Mouse (Mus musculus): ENCODE data around the gene Slco4c1. TPM values are rescaled to one million over a fixed set of nuclear protein-coding genes. Genes with fewer than 3 reads are reported as not detected.

Slco4c1 gene
- total RNA-seq, 1 experiment = 5.2 TPM

DNA sequence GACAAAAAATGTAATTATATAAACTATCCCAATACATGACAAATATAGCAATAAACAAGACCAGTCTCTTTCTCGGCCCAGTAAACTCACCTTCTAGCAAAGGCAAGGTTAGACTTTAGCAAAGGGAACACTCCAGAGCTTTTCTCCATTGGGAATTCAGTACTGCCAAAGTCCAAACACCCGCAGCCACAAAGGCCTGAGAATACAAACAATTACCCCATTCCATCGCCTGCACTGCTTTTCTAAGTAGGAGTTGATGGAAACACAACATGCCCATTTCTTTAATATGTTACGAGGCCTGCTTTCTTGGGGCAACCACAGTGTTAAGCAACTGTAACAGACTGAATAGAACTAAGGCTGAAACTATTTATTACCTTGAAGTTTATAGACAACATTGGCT lies 18.4 kb downstream of the Slco4c1 start:
- H3K36me3 ChIP-seq (ENCODE audit: control insufficient read depth, insufficient read depth, low read length, poor library complexity, severe bottlenecking) = no peaks in the 10 kb centered on the region
- DNase-seq (ENCODE audit: low read depth, low spot score) = no peak
- no peaks in the 10 kb centered on the region for H3K4me1 ChIP-seq (ENCODE audit: control insufficient read depth in 2 of 2, insufficient read depth in 2 of 2, low read length in 2 of 2, poor library complexity in 1 of 2)
- TF ChIP-seq MAFK (IDR thresholded peaks at IDR 0.05; ENCODE audit: insufficient read depth, low read depth, low read length) (no peak), HCFC1 (IDR thresholded peaks at IDR 0.05; ENCODE audit: borderline replicate concordance, insufficient read depth, low read length) (no peak), ZNF384 (IDR thresholded peaks at IDR 0.05; ENCODE audit: low read depth, low read length) (no peak), CHD2 (IDR thresholded peaks at IDR 0.05; ENCODE audit: low read depth, low read length) (no peak), ZC3H11A (IDR thresholded peaks at IDR 0.05; ENCODE audit: borderline replicate concordance, low read depth, low read length) (no peak)
- no peak overlapping the region for H3K9ac ChIP-seq (ENCODE audit: insufficient read depth, low read depth, low read length, poor library complexity, severe bottlenecking)
- in situ Hi-C loops (cut with MboI; ENCODE audit: low sequenced_read_pairs in 2 of 2, unreplicated experiment in 2 of 2) = no loop called here
- H3K27ac ChIP-seq (ENCODE audit: insufficient read depth, low read depth, low read length, poor library complexity, severe bottlenecking) = no peak overlapping the region
- no peaks in the 10 kb centered on the region for H3K9me3 ChIP-seq (ENCODE audit: control insufficient read depth, insufficient read depth, low read depth, low read length)
- H3K4me3 ChIP-seq (ENCODE audit: insufficient read depth in 1 of 2, low read depth in 1 of 2, low read length in 2 of 2, poor library complexity in 1 of 2, severe bottlenecking in 1 of 2) = no peak overlapping the region

GRCm38 (mm10) chr1:96849101-96849500 lies 22.9 kb downstream of the Slco4c1 start:
- in situ Hi-C loops (cut with MboI; ENCODE audit: low sequenced_read_pairs in 2 of 2, unreplicated experiment in 2 of 2) = loop anchor here in 1 of 2 experiments (25.0 kb wide), 1 partner anchor 163 kb away; no protein-coding TSS in a partner anchor
- Histone ChIP-seq H3K9ac (ENCODE audit: insufficient read depth, low read depth, low read length, poor library complexity, severe bottlenecking) (no peak overlapping the region), H3K36me3 (ENCODE audit: control insufficient read depth, insufficient read depth, low read length, poor library complexity, severe bottlenecking) (no peaks in the 10 kb centered on the region), H3K4me3 (ENCODE audit: insufficient read depth in 1 of 2, low read depth in 1 of 2, low read length in 2 of 2, poor library complexity in 1 of 2, severe bottlenecking in 1 of 2) (no peak overlapping the region), H3K4me1 (ENCODE audit: control insufficient read depth in 2 of 2, insufficient read depth in 2 of 2, low read length in 2 of 2, poor library complexity in 1 of 2) (no peaks in the 10 kb centered on the region), H3K27ac (ENCODE audit: insufficient read depth, low read depth, low read length, poor library complexity, severe bottlenecking) (no peak overlapping the region), H3K9me3 (ENCODE audit: control insufficient read depth, insufficient read depth, low read depth, low read length) (no peaks in the 10 kb centered on the region)
- TF ChIP-seq HCFC1 (IDR thresholded peaks at IDR 0.05; ENCODE audit: borderline replicate concordance, insufficient read depth, low read length) = no peak
- no peak for TF ChIP-seq ZNF384 (IDR thresholded peaks at IDR 0.05; ENCODE audit: low read depth, low read length)
- no peak for TF ChIP-seq ZC3H11A (IDR thresholded peaks at IDR 0.05; ENCODE audit: borderline replicate concordance, low read depth, low read length)
- no peak for TF ChIP-seq MAFK (IDR thresholded peaks at IDR 0.05; ENCODE audit: insufficient read depth, low read depth, low read length)
- no peak for TF ChIP-seq CHD2 (IDR thresholded peaks at IDR 0.05; ENCODE audit: low read depth, low read length)
- DNase-seq (ENCODE audit: low read depth, low spot score) = peak; percentile 7

DNA sequence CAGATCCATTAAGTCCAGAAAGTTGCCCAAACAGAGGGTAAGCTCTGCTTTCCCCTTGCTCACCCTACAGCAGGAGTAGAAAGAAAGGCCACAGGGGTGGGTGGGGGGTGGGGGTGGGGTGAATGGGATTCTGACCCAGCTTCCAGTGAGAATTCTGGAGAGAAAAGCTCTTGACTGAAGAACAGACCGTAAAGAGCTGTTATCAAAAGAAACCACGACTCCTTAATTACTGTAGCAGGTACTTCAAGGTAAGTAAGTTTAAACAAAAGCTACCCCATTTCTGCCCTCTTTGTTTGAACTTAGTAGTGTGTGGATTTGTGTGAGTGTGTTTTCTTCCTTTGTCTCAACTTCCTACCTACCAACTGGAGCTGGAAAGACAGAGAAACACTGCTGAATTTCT lies 23.4 kb downstream of the Slco4c1 start:
- H3K9me3 ChIP-seq (ENCODE audit: control insufficient read depth, insufficient read depth, low read depth, low read length) = no peaks in the 10 kb centered on the region

DNA sequence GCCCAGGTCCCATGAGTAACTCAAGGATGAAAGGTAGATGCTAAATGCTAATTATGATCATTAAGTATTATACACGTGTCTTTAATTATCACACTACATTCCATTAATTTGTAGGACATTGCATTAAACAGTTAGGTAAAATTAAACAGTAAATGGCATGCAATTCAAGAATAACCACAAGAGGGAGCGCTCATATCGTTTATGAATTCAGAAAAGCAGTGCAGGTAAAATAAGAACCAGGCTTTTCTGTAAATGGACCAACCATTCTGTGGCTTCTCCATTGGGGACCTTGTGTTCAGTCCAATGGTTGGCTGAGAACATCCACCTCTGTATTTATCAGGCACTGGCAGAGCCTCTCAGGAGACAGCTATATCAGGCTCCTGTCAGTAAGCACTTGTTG lies 25.2 kb downstream of the Slco4c1 start:
- in situ Hi-C loops (cut with MboI; ENCODE audit: low sequenced_read_pairs in 2 of 2, unreplicated experiment in 2 of 2) = loop anchor here in 1 of 2 experiments (25.0 kb wide), 1 partner anchor 166 kb away; no protein-coding TSS in a partner anchor
- Histone ChIP-seq H3K9me3 (ENCODE audit: control insufficient read depth, insufficient read depth, low read depth, low read length) (no peaks in the 10 kb centered on the region), H3K4me1 (ENCODE audit: control insufficient read depth in 2 of 2, insufficient read depth in 2 of 2, low read length in 2 of 2, poor library complexity in 1 of 2) (no peaks in the 10 kb centered on the region), H3K27ac (ENCODE audit: insufficient read depth, low read depth, low read length, poor library complexity, severe bottlenecking) (no peak overlapping the region), H3K4me3 (ENCODE audit: insufficient read depth in 1 of 2, low read depth in 1 of 2, low read length in 2 of 2, poor library complexity in 1 of 2, severe bottlenecking in 1 of 2) (no peak overlapping the region), H3K9ac (ENCODE audit: insufficient read depth, low read depth, low read length, poor library complexity, severe bottlenecking) (no peak overlapping the region), H3K36me3 (ENCODE audit: control insufficient read depth, insufficient read depth, low read length, poor library complexity, severe bottlenecking) (no peaks in the 10 kb centered on the region)
- TF ChIP-seq CHD2 (IDR thresholded peaks at IDR 0.05; ENCODE audit: low read depth, low read length) = no peak
- peak; percentile 69; the same call in 1 of the 2 replicates for TF ChIP-seq ZC3H11A (IDR thresholded peaks at IDR 0.05; ENCODE audit: borderline replicate concordance, low read depth, low read length)
- peak; percentile 26 for DNase-seq (ENCODE audit: low read depth, low spot score)

More for the DNA sequence above, 23.4 kb downstream of the Slco4c1 start:
- in situ Hi-C loops (cut with MboI; ENCODE audit: low sequenced_read_pairs in 2 of 2, unreplicated experiment in 2 of 2) = loop anchor here in 1 of 2 experiments (25.0 kb wide), 1 partner anchor 164 kb away; no protein-coding TSS in a partner anchor
- TF ChIP-seq ZC3H11A (IDR thresholded peaks at IDR 0.05; ENCODE audit: borderline replicate concordance, low read depth, low read length) = no peak
- no peak for TF ChIP-seq HCFC1 (IDR thresholded peaks at IDR 0.05; ENCODE audit: borderline replicate concordance, insufficient read depth, low read length)
- no peak for TF ChIP-seq MAFK (IDR thresholded peaks at IDR 0.05; ENCODE audit: insufficient read depth, low read depth, low read length)
- no peak for TF ChIP-seq CHD2 (IDR thresholded peaks at IDR 0.05; ENCODE audit: low read depth, low read length)
- TF ChIP-seq ZNF384 (IDR thresholded peaks at IDR 0.05; ENCODE audit: low read depth, low read length) = no peak
- Histone ChIP-seq H3K4me1 (ENCODE audit: control insufficient read depth in 2 of 2, insufficient read depth in 2 of 2, low read length in 2 of 2, poor library complexity in 1 of 2) (no peaks in the 10 kb centered on the region), H3K27ac (ENCODE audit: insufficient read depth, low read depth, low read length, poor library complexity, severe bottlenecking) (no peak overlapping the region), H3K36me3 (ENCODE audit: control insufficient read depth, insufficient read depth, low read length, poor library complexity, severe bottlenecking) (no peaks in the 10 kb centered on the region), H3K4me3 (ENCODE audit: insufficient read depth in 1 of 2, low read depth in 1 of 2, low read length in 2 of 2, poor library complexity in 1 of 2, severe bottlenecking in 1 of 2) (no peak overlapping the region), H3K9ac (ENCODE audit: insufficient read depth, low read depth, low read length, poor library complexity, severe bottlenecking) (no peak overlapping the region)
- peak; percentile 22 for DNase-seq (ENCODE audit: low read depth, low spot score)

DNA sequence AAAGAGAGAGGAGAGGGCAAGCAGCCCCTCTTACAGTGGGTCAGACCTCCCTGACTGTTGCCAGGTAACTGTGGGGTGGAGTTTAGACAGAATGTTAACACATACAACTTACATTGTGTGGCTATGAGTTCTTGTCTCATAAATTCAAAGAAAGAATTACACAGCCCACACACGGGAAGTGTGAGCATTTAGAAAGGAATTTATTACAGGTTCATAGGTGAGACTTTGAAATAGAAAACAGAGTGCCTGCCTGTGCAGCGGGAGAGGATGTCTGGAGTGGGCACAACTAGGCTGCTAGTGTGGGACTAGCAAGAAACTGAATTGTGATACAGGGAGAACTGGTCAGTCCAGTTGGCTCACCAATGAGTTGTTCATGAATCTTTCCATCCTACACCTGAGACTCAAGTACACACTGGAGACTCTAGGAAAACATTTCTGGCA lies 66.7 kb downstream of the Slco4c1 start:
- no peak overlapping the region for H3K9ac ChIP-seq (ENCODE audit: insufficient read depth, low read depth, low read length, poor library complexity, severe bottlenecking)
- no peaks in the 10 kb centered on the region for H3K4me1 ChIP-seq (ENCODE audit: control insufficient read depth in 2 of 2, insufficient read depth in 2 of 2, low read length in 2 of 2, poor library complexity in 1 of 2)
- H3K9me3 ChIP-seq (ENCODE audit: control insufficient read depth, insufficient read depth, low read depth, low read length) = no peaks in the 10 kb centered on the region
- TF ChIP-seq CHD2 (IDR thresholded peaks at IDR 0.05; ENCODE audit: low read depth, low read length) = no peak
- no peak for TF ChIP-seq ZNF384 (IDR thresholded peaks at IDR 0.05; ENCODE audit: low read depth, low read length)
- TF ChIP-seq ZC3H11A (IDR thresholded peaks at IDR 0.05; ENCODE audit: borderline replicate concordance, low read depth, low read length) = no peak
- no peak for TF ChIP-seq HCFC1 (IDR thresholded peaks at IDR 0.05; ENCODE audit: borderline replicate concordance, insufficient read depth, low read length)
- no peak for TF ChIP-seq MAFK (IDR thresholded peaks at IDR 0.05; ENCODE audit: insufficient read depth, low read depth, low read length)
- H3K4me3 ChIP-seq (ENCODE audit: insufficient read depth in 1 of 2, low read depth in 1 of 2, low read length in 2 of 2, poor library complexity in 1 of 2, severe bottlenecking in 1 of 2) = no peak overlapping the region
- no peak for DNase-seq (ENCODE audit: low read depth, low spot score)
- in situ Hi-C loops (cut with MboI; ENCODE audit: low sequenced_read_pairs in 2 of 2, unreplicated experiment in 2 of 2) = no loop called here
- H3K36me3 ChIP-seq (ENCODE audit: control insufficient read depth, insufficient read depth, low read length, poor library complexity, severe bottlenecking) = no peaks in the 10 kb centered on the region
- no peak overlapping the region for H3K27ac ChIP-seq (ENCODE audit: insufficient read depth, low read depth, low read length, poor library complexity, severe bottlenecking)
